Mouse (Mus musculus) layer of hippocampus, adult 8-10 months (tissue): ENCODE results near the gene Syt8. TPM values are rescaled to one million over a fixed set of nuclear protein-coding genes. Genes with fewer than 3 reads are reported as not detected.
A peak's percentile ranks its signal among the peaks of the same experiment; 100 is the strongest.
"Not testable (repeated sequence)": the region's sequence is repeated elsewhere in the genome, so short reads cannot be mapped to it uniquely, and the experiment has no call there.

Experiments
- DNase-seq, 2 experiments: peaks; one replicate each; pipeline ENCODE4 v3.0.0; 2022; ENCODE audit warnings: low spot score in 2 of 2
- total RNA-seq, 4 experiments: library from RNA; stranded (reverse); gene quantifications; 2 replicates each; pipeline ENCODE4 v1.2.4; 2022

Gene Syt8
- 1 to 10 TPM in 2 of 4 experiments, under 1 TPM in 1, not detected in 1; 0.29 to 2.3 (median 1.9) TPM for total RNA-seq

GRCm38 (mm10) chr7:142434137-142434865 lies at the start of gene Syt8:
Gene Syt8, plus strand, starts transcription at chr7:142434850.
- no peak for DNase-seq

- no peak for DNase-seq
These were observed 48.8 kb upstream of the Syt8 start for GRCm38 (mm10) chr7:142385742-142386403.

GRCm38 (mm10) chr7:142386621-142387201 lies 47.9 kb upstream of the Syt8 start:
- DNase-seq, result no peak

GRCm38 (mm10) chr7:142387419-142388148 lies 47.1 kb upstream of the Syt8 start, which contains the start of gene Ctsd:
Gene Ctsd, minus strand, starts transcription at chr7:142388038.
- peak; percentile 96 to 97 for DNase-seq

- no peak for DNase-seq
These were observed 46.5 kb upstream of the Syt8 start for GRCm38 (mm10) chr7:142388198-142388597.

- no peak for DNase-seq
These were observed 45.9 kb upstream of the Syt8 start for GRCm38 (mm10) chr7:142388740-142389139.

GRCm38 (mm10) chr7:142389961-142390650 lies 44.5 kb upstream of the Syt8 start:
- DNase-seq, result no peak

- no peak for DNase-seq
These were observed 43.5 kb upstream of the Syt8 start for GRCm38 (mm10) chr7:142391108-142391507.

GRCm38 (mm10) chr7:142391609-142392008 lies 43.0 kb upstream of the Syt8 start:
- DNase-seq, result no peak

GRCm38 (mm10) chr7:142393191-142393590 lies 41.5 kb upstream of the Syt8 start:
- DNase-seq, result no peak

- no peak for DNase-seq
These were observed 40.1 kb upstream of the Syt8 start for GRCm38 (mm10) chr7:142394261-142395190.

GRCm38 (mm10) chr7:142395472-142395871 lies 39.2 kb upstream of the Syt8 start:
- no peak for DNase-seq

GRCm38 (mm10) chr7:142396611-142397010 lies 38.0 kb upstream of the Syt8 start:
- DNase-seq, result no peak

GRCm38 (mm10) chr7:142398052-142398451 lies 36.6 kb upstream of the Syt8 start:
- DNase-seq, result no peak

- DNase-seq, result no peak
These were observed 35.4 kb upstream of the Syt8 start for GRCm38 (mm10) chr7:142399250-142399649.

- DNase-seq, result no peak
These were observed 34.4 kb upstream of the Syt8 start for GRCm38 (mm10) chr7:142400112-142400749.

- no peak for DNase-seq
These were observed 33.9 kb upstream of the Syt8 start for GRCm38 (mm10) chr7:142400750-142401142.

GRCm38 (mm10) chr7:142403591-142403990 lies 31.1 kb upstream of the Syt8 start:
- no peak for DNase-seq

- not testable (repeated sequence) for DNase-seq
These were observed 29.5 kb upstream of the Syt8 start for GRCm38 (mm10) chr7:142405134-142405533.
